Mouse (Mus musculus) adrenal gland, adult (tissue): ENCODE measurements around the gene Cntd1.
A peak's percentile ranks its signal among the peaks of the same experiment; 100 is the strongest.
"Not testable (repeated sequence)": the region's sequence is repeated elsewhere in the genome, so short reads cannot be mapped to it uniquely, and the experiment has no call there.

Experiments used
- DNase-seq, 2 experiments: peaks; one replicate each; pipeline ENCODE4 v3.0.0; 2022 to 2023; ENCODE audit warnings: low spot score in 1 of 2; ENCODE audit not compliant: inconsistent age in 2 of 2

Cntd1 gene

DNA sequence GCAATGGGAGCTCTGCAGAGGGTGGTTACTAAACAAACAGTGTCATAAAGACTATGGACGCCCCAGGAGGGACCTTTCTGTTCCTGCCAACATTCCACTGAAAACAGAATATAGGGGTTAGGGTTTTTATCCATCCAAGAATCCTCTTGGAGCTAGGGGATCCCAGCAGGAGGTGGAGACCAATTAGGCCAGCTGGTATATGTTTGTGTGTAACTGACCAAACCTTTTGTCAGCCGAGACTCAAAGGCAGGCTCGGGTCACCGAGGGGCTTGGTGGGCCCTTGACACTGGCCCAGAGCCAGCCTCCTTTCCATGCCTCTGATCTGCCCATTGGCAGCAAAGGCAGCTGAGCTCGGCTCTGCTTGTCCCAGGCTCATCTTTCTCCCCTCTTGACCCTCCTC lies 4.1 kb downstream of the Cntd1 start:
- no peak for DNase-seq

- no peak for DNase-seq
Measured at GRCm38 (mm10) chr11:101283805-101284204, 5.0 kb downstream of the Cntd1 start.

DNA sequence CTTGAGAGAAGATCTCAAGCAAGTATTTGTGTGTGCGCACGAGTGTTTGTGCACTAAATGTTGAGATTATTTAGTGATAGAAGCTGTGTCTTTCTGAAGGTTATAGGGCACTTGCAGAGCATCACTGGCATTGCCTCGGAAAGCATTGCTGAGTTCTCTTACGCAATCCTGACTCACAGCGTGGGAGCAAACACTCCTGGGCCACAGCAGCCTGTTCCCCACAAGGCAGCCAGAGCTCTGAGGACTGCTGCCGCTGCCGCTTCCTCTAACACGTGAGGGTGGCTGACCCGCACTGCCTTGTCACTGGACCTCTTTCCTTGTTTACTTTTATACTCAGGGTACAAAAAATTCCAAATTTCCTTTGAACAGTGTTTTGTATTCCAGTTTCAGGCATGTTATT lies 8.5 kb downstream of the Cntd1 start:
- peak; percentile 86 for DNase-seq

- DNase-seq, result no peak
Measured at GRCm38 (mm10) chr11:101291231-101291630, 12.4 kb downstream of the Cntd1 start.

- no peak for DNase-seq
Measured at GRCm38 (mm10) chr11:101295191-101295590, 16.4 kb downstream of the Cntd1 start.

DNA sequence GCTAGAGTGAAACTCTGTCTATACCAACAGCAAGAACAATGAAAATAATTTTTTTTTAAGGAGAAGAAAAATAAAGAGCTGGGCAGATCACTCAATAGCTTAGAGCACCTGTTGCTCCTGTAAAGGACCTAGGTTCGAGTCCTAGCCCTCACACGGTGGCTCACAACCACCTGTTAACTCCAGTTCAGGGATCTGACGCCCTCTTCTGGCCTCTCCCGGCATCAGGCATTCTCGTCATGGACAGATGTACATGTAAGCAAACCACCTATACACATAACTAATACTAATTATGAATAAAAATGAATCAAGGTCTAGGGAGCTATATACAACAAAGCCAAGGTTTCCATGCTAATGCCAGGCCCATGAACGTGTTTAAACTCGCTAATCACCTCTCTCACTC lies 22.1 kb downstream of the Cntd1 start:
- DNase-seq, result no peak

DNA sequence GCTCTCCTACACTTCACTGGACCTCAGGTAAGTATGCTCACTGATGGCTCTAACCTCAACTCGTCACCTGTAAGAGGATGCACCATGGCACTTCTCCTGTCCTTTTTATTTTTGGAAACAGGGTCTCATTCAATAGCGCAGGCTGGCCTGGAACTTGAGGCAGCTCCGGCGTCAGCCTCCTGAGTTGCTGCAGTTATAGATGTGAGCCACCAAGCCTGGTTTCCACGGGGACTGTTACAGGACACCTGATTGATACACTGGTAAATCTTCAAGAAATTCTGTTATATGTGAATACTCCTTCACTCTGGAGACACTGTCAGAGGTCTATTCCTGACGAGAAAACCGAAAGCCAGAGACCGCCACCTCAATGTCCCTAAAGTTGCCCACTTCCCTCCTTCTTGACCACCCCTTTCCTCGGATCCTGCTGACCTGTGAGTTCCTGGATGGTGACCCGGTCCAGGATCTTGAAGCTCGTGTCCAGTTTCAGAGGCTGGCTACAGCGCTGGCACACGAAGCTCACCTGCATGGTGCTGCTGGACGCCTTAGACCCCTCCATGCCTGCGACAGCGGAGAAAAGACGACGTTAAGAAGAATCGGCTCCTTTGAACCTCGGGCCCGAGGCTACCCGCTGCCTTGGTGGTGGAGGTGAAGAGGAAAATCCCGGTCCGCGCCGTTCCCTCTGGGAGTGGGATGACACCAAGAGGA lies 22.6 kb downstream of the Cntd1 start:
- DNase-seq, result no peak

GRCm38 (mm10) chr11:101302004-101302798 lies 23.4 kb downstream of the Cntd1 start, which contains the start of gene Becn1:
TSS of gene Becn1 (minus strand) at chr11:101302286.
- peak; percentile 95 to 98 for DNase-seq

DNA sequence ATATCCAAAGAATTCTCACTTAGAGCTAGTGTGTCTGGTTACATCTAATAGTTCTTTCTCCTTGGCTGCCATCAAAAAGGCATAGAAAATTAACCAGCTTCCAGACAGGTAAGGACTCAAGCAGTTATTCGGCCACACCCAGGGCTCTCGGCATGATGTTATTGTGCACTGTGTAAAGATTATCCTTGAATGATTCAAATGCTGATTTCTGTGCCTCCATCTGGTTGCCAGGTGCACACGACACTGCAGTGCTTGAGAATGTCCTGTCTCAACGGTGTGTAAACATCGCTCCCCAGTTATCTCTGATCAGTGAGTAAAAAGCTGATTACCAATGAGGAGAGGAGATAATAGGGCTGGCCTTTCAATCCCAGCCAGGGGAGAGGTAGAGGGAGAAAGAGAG lies 28.9 kb downstream of the Cntd1 start:
- no peak for DNase-seq

GRCm38 (mm10) chr11:101311083-101311482 lies 32.3 kb downstream of the Cntd1 start:
- DNase-seq, result no peak

- peak in 1 of 2 experiments; percentile 29 for DNase-seq
Measured at GRCm38 (mm10) chr11:101312150-101312549, 33.3 kb downstream of the Cntd1 start.

DNA sequence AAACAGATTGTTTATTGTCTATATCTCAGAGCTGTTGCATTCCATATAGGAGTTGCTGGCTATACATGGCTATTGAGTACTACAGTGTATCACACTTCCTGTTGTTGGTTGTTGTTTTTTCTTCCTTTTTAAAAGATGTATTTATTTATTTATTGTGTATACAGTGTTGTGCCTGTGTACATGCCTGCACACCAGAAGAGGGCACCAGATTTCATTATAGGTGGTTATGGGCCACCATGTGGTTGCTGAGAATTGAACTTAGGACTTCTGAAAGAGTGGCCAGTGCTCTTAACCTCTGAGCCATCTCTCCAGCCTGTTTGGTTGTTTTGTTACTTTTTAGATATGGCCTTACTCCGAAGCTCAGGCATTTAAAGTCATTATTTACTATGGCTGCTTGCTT lies 35.8 kb downstream of the Cntd1 start:
- DNase-seq, result no peak

GRCm38 (mm10) chr11:101315082-101315650 lies 36.4 kb downstream of the Cntd1 start:
- DNase-seq, result no peak

DNA sequence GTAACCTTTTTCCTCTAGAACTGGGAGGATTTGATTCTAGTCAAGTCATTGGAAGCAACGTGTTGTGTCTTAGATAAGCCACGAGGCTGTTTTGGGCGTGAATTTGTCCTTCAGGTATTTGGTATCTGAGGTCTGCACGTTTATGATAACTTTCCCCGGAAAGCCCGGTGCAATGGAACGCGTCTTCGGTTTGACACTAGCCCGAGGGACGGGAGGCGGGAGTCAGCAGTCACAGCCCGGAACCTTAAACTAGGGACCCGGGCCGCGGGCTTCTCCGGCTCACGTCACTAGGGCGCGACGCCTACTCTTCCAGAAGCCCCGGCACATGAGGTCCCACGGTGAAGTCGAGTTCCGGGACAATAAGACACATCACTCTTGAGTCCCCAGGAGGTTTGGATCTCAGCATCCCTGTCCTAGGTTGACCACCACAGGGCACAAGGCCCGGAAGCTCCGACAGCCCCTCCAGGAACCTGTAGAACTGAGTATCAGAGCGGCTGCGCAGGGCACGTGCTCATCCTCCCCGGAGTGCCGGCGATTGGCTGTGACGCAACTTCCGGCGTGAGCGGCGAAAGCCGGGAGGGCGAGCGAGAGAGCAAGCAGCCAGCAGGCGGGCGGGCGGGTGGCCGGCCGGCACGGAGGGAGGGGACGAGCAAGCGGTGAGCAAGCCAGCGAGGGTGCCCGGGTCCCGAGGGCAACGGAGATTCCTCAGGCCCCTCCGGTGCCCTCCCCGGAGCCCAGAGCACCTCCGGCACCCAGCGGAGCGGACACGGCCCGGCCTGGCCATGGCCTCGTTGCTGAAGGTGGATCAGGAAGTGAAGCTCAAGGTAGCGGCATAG lies 37.1 kb downstream of the Cntd1 start, which contains the start of gene Psme3:
Gene Psme3 (plus strand): TSS at position 549 of the 836 bp plus-strand sequence.
- peak; percentile 95 to 98 for DNase-seq

- no peak for DNase-seq
Measured at GRCm38 (mm10) chr11:101316501-101316917, 37.7 kb downstream of the Cntd1 start.

GRCm38 (mm10) chr11:101323609-101324008 lies 44.8 kb downstream of the Cntd1 start:
- DNase-seq, result peak; percentile 72 to 88

- no peak for DNase-seq
Measured at GRCm38 (mm10) chr11:101324763-101325162, 46.0 kb downstream of the Cntd1 start, which contains the start of gene Aoc2. TSS of gene Aoc2 (plus strand) at chr11:101325063.

GRCm38 (mm10) chr11:101325201-101325600 lies 46.4 kb downstream of the Cntd1 start:
- not testable (repeated sequence) for DNase-seq

- DNase-seq, result no peak
Measured at GRCm38 (mm10) chr11:101326147-101326546, 47.3 kb downstream of the Cntd1 start.

- DNase-seq, result no peak
Measured at GRCm38 (mm10) chr11:101327311-101327710, 48.5 kb downstream of the Cntd1 start.
